Mouse (Mus musculus): ENCODE measurements around the gene Tac2.
"Not testable (repeated sequence)": the region's sequence is repeated elsewhere in the genome, so short reads cannot be mapped to it uniquely, and the experiment has no call there.

The Tac2 gene

GRCm38 (mm10) chr10:127759181-127760110 is 35.2 kb downstream of the Tac2 start, which contains the start of the genes Rdh1 and Rdh16f1:
Gene Rdh1, plus strand, starts transcription at chr10:127759721.
Gene Rdh16f1, plus strand, starts transcription at chr10:127759787.
- DNase-seq = no peak

GRCm38 (mm10) chr10:127762926-127763325 is 38.6 kb downstream of the Tac2 start:
- not testable (repeated sequence) for DNase-seq

DNA sequence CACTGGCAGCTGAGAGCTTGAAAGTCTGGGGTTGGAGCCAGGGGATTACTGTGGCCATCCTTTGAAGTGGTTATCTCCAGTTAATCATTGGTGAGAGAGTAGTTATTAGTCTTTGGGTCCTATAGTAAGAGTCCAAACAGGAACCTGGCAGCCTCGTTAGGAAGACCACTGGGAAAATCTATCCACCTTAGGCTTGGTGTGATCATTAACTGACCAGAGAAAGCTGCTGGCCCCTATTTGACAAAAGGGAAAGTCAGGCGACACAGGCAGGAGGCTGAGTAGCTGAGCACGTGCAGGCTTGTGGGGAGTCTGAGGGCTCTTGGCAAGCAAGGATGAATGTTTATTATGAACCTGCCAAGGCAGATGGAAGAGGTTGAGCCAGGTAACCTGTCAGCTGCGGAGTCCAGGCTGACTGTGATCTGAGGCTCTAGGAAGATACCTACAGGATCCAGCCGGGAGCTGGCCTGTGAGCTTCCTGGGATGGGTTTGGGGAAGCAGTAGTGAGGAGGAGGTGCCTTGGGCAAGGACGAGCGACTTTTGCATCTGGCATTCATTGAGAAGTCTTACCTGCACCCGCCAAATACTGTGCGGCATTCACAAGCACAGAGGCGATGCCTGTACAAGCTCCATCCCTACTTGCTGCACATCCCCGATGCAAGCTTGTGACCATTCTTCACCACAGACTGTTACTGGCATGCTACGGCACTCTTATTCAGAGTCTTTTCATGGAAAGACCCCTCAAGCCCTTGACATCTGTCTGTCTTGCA is 39.8 kb downstream of the Tac2 start:
- no peak for DNase-seq

DNA sequence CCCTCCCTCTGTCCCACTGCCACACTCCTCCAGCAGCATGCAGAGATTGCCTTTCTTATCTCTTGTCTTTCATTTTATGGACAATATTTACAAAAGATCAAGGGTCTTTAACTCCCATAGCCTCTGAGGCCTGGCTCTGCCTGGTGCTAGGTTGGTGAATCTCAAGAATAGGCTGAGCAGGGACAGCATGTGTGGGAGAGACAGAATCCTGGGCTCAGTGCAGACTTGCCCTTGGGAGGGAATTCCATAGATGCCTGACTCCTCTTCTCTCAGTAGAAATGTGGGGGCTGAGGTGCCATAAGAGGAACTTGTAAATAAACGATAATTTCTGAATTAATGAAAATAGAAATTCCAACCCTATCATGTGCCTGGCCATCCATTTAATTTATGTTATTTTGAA is 42.3 kb downstream of the Tac2 start:
- no peak for DNase-seq

GRCm38 (mm10) chr10:127776011-127776410 is 51.7 kb downstream of the Tac2 start, which contains the start of gene Rdh9:
Gene Rdh9, plus strand, starts transcription at chr10:127776386.
- no peak for DNase-seq

Measured in lung, adult 18-20 months (tissue).